11 mouse cellular contexts compared by ENCODE assay signal in genomic region chr1:143918949-143919348, GRCm38 (mm10).
DNase-seq lines count a peak whose midpoint lies in the region; ATAC-seq and TF ChIP-seq lines count a peak whose summit lies in the region.
"Had no signal": no experiment of that assay in that cellular context is flagged by ENCODE, and none has a peak within 500 bp of the region (broad histone marks: within the 10 kb centered on the region; RNA-seq: fewer than 3 reads in every experiment).

No protein-coding gene starts in this region.

- no peak overlapping the region for H3ac ChIP-seq in myocyte (ENCODE audit: control insufficient read depth, insufficient read length)

- 0 out of 2 replicates have a peak, but pooled peaks cover 3% of the 10 kb centered on the region for H3K4me1 ChIP-seq in lung, postnatal 0 days (ENCODE audit: insufficient read depth, low read depth, low read length)
- H3K4me1 ChIP-seq in forebrain, postnatal 0 days (ENCODE audit: insufficient read depth) = no peaks in the 10 kb centered on the region
- H3K4me1 ChIP-seq: limb, embryonic 12.5 days had no signal

- TF ChIP-seq POLR2A in myocyte (IDR thresholded peaks at IDR 0.05; ENCODE audit: insufficient read length, low read depth) = no peak

- no peak for TF ChIP-seq CTCF in lung, postnatal 0 days (IDR thresholded peaks at IDR 0.05)
- no peak for TF ChIP-seq CTCF in forebrain, postnatal 0 days (IDR thresholded peaks at IDR 0.05; ENCODE audit: low read depth)

- no peak for ATAC-seq in lung, postnatal 0 days
- ATAC-seq in forebrain, postnatal 0 days = no peak

- no peaks in the 10 kb centered on the region for H3K79me2 ChIP-seq in myocyte (ENCODE audit: control insufficient read depth, insufficient read depth)

- no peak overlapping the region for H3K9ac ChIP-seq in lung, postnatal 0 days (replicated peaks; ENCODE audit: low read depth)
- no peak overlapping the region for H3K9ac ChIP-seq in forebrain, postnatal 0 days
- H3K9ac ChIP-seq: limb, embryonic 12.5 days had no signal

- no peaks in the 10 kb centered on the region for H3K36me3 ChIP-seq in lung, postnatal 0 days (ENCODE audit: insufficient read depth, low read length)
- H3K36me3 ChIP-seq in myocyte (ENCODE audit: control insufficient read depth, insufficient read depth) = no peaks in the 10 kb centered on the region
- H3K36me3 ChIP-seq in forebrain, postnatal 0 days (ENCODE audit: insufficient read depth) = no peaks in the 10 kb centered on the region
- H3K36me3 ChIP-seq: limb, embryonic 12.5 days had no signal

- DNase-seq in gastrocnemius, adult 18-20 months (ENCODE audit: low spot score) = peak; percentile 64
- no peak for DNase-seq in gastrocnemius, postnatal 10 days
- no peak for DNase-seq in lung, postnatal 0 days (ENCODE audit: low spot score)
- DNase-seq in lung, postnatal 25 days (ENCODE audit: low spot score) = no peak
- peak; percentile 69 for DNase-seq in thymus, postnatal 4 days
- DNase-seq in forebrain, postnatal 0 days = no peak
- DNase-seq in layer of hippocampus, adult 9-10 months (ENCODE audit: low spot score) = no peak
- DNase-seq: right cerebral cortex, postnatal 14 days had no signal

- no peak for TF ChIP-seq EP300 in lung, postnatal 0 days (IDR thresholded peaks at IDR 0.05)

- H3K9me3 ChIP-seq in lung, postnatal 0 days (ENCODE audit: low read length) = no peaks in the 10 kb centered on the region
- H3K9me3 ChIP-seq in forebrain, postnatal 0 days (ENCODE audit: low read length) = no peaks in the 10 kb centered on the region
- H3K9me3 ChIP-seq: limb, embryonic 12.5 days had no signal

- 73% methylated on average over 5 of the region's 5 CpGs for WGBS in lung, postnatal 0 days
- 78% methylated on average over 5 of the region's 5 CpGs for WGBS in forebrain, postnatal 0 days

- peak overlapping the region; percentile 28; the same call in 1 of the 2 replicates for H3K27ac ChIP-seq in lung, postnatal 0 days (ENCODE audit: low read length)
- no peak overlapping the region for H3K27ac ChIP-seq in forebrain, postnatal 0 days (ENCODE audit: low read depth, low read length)
- H3K27ac ChIP-seq: limb, embryonic 12.5 days had no signal

- no peak overlapping the region for H3K4me2 ChIP-seq in lung, postnatal 0 days (replicated peaks; ENCODE audit: low read depth, low read length)
- H3K4me2 ChIP-seq in myocyte (ENCODE audit: low read depth) = peak overlapping the region; percentile 4
- H3K4me2 ChIP-seq in forebrain, postnatal 0 days (ENCODE audit: low read depth) = no peak overlapping the region
- H3K4me2 ChIP-seq: limb, embryonic 12.5 days had no signal

- no peak overlapping the region for H3K4me3 ChIP-seq in lung, postnatal 0 days (ENCODE audit: low read depth, low read length)
- no peak overlapping the region for H3K4me3 ChIP-seq in myocyte
- H3K4me3 ChIP-seq in forebrain, postnatal 0 days (ENCODE audit: low read depth, low read length) = no peak overlapping the region
- H3K4me3 ChIP-seq: limb, embryonic 12.5 days had no signal

- H3K27me3 ChIP-seq in lung, postnatal 0 days (replicated peaks; ENCODE audit: insufficient read depth, low read length) = no peaks in the 10 kb centered on the region
- H3K27me3 ChIP-seq in myocyte (ENCODE audit: control insufficient read depth, insufficient read depth, insufficient read length) = no peaks in the 10 kb centered on the region
- no peaks in the 10 kb centered on the region for H3K27me3 ChIP-seq in forebrain, postnatal 0 days (ENCODE audit: insufficient read depth, low read length)
- H3K27me3 ChIP-seq: CH12.LX; limb, embryonic 12.5 days had no signal

TF ChIP-seq in myocyte, 11 proteins besides CTCF, POLR2A, EP300 and RAD21:
- TF ChIP-seq POLR2AphosphoS2 (IDR thresholded peaks at IDR 0.05; ENCODE audit: insufficient read length, low read depth) (no peak), MAX (IDR thresholded peaks at IDR 0.05; ENCODE audit: low read depth) (no peak), REST (IDR thresholded peaks at IDR 0.05; ENCODE audit: insufficient read depth, insufficient read length) (no peak), TCF3 (IDR thresholded peaks at IDR 0.05; ENCODE audit: insufficient read length, low read depth) (no peak), E2F4 (IDR thresholded peaks at IDR 0.05; ENCODE audit: insufficient read depth) (no peak), TCF12 (IDR thresholded peaks at IDR 0.05; ENCODE audit: insufficient read depth, poor library complexity, severe bottlenecking) (no peak), CEBPB (IDR thresholded peaks at IDR 0.05; ENCODE audit: insufficient read depth, poor library complexity, severe bottlenecking) (no peak), USF1 (IDR thresholded peaks at IDR 0.05; ENCODE audit: low read depth) (no peak), SRF (IDR thresholded peaks at IDR 0.05; ENCODE audit: control insufficient read depth, insufficient read length, low read depth) (no peak), MYOG (IDR thresholded peaks at IDR 0.05; ENCODE audit: control insufficient read depth in 1 of 3, insufficient read depth in 1 of 3, insufficient read length in 2 of 3, low read depth in 2 of 3) (no peak), MYOD1 (IDR thresholded peaks at IDR 0.05; ENCODE audit: control insufficient read depth in 1 of 3, insufficient read length in 2 of 3, low read depth in 2 of 3) (no peak)

Comparison
In these comparisons a context has a peak if more than half of its experiments do, and no peak if none do; other contexts are left out.
1. DNase-seq: peak in gastrocnemius, adult 18-20 months (single experiment) and thymus, postnatal 4 days (single experiment); none in gastrocnemius, postnatal 10 days (single experiment), lung, postnatal 0 days (single experiment), lung, postnatal 25 days (single experiment), forebrain, postnatal 0 days (single experiment) and layer of hippocampus, adult 9-10 months (single experiment).